Mouse (Mus musculus): ENCODE results near the gene Cstb.
A peak's percentile ranks its signal among the peaks of the same experiment; 100 is the strongest.
"Not testable (repeated sequence)": the region's sequence is repeated elsewhere in the genome, so short reads cannot be mapped to it uniquely, and the experiment has no call there.

The Cstb gene

DNA sequence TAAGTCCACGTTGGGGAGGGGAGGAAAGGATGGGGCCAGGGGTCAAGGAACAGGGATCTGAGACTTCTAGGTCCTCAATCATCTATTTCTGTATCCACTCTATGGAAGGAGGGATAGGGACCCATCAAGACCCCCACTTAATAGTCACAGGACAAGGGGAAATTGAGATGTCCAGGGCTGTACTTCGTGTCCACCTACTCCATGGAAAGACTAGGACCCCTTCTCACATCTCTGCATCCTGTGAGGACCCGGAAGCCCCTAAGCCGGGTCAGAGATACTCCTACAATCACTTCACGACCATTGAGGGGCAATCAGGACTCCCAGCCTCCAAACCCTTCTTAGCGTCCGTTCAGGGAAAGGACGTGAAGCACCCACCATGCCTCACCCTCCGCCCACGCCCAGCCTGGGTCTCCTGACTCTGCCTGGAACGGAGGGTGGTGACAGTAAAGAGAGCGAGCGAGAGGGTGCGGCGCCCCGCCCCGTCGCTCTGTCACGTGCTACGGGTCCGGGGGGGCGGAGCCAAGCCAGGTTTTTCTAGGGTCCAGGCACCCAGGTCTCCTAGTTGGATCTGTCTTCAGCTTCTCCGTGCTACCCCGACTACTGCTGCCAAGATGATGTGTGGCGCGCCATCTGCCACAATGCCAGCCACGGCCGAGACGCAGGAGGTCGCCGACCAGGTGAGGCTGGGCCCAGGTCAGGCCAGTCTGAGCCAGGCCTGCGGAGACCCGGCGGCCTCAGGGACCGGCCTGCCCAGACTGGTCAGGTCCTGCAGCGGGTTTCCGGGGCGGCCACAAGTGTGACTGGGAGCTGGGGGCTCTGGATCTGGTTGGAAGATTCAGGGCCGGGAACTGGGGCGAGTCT is at the start of gene Cstb:
Gene Cstb (plus strand): TSS at position 489 of the 861 bp plus-strand sequence.
- DNase-seq (ENCODE audit: low spot score in 2 of 2), result peak; percentile 81 to 82

- DNase-seq (ENCODE audit: low spot score in 2 of 2), result no peak
These were observed 47.0 kb upstream of the Cstb start for GRCm38 (mm10) chr10:78378516-78378915.

- DNase-seq (ENCODE audit: low spot score in 2 of 2), result no peak
These were observed 41.9 kb upstream of the Cstb start for GRCm38 (mm10) chr10:78383567-78383966.

DNA sequence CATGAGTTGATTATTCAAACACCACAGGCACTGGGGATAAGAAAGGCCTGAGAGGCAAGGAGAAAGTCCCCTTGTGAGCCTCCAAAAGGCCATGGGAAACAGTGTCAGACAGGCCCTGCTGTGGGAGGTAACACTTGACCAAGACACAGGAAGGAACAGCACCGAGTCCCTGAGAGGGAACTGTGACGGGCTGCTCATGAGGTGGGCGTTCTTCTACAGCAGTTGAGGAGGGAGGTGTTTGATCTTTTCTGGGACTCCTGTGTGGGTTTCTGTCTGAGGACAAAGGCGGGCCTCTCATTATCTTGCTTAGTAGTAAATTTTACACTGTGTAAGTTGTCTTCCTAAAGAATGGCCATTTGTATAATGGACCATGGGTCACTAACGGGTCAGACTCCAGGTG is 39.9 kb upstream of the Cstb start:
- no peak for DNase-seq (ENCODE audit: low spot score in 2 of 2)

- peak; percentile 55 to 57 for DNase-seq (ENCODE audit: low spot score in 2 of 2)
These were observed 37.1 kb upstream of the Cstb start for GRCm38 (mm10) chr10:78388216-78388980.

DNA sequence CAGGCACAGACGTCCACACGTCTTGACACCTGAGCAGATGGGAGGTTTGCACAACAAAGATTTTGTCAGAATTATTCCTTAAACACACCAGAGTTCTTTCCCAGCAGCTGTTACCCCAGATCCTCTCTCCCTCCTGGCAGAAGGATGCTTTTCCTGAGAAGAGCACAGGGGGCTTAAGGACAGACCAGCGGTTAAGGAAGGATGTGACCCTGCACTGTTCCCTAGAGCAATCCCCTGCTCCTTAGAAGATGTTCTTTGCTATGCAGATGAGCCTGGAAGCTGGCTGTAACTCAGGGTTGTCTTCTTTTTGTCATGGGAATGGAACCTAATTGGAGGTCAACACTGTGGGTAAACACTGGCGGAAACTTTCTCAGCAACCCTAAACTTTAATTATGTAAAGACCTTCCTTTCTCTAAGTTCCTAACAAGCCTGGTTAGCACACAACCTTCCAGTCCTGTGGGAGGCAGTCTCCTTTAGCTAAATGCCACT is 34.4 kb upstream of the Cstb start:
- DNase-seq (ENCODE audit: low spot score in 2 of 2), result no peak

GRCm38 (mm10) chr10:78392072-78392471 is 33.4 kb upstream of the Cstb start:
- peak; percentile 69 to 79 for DNase-seq (ENCODE audit: low spot score in 2 of 2)

- DNase-seq (ENCODE audit: low spot score in 2 of 2), result no peak
These were observed 30.1 kb upstream of the Cstb start for GRCm38 (mm10) chr10:78395377-78395776.

GRCm38 (mm10) chr10:78395819-78396624 is 29.4 kb upstream of the Cstb start:
- DNase-seq (ENCODE audit: low spot score in 2 of 2), result peak; percentile 89 to 95

DNA sequence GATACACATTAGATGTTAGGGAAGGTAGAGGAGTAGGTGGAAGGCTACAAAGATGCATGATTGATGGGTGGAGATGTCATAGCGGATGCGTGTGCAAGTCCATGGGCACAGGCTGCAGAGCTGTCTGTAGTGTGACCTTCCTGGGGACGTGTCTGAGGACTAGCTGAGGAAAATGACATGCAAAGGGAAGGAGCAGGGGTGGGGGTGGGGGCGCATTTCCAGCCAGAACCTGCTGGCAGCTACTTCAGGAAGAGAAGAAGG is 28.9 kb upstream of the Cstb start:
- no peak for DNase-seq (ENCODE audit: low spot score in 2 of 2)

DNA sequence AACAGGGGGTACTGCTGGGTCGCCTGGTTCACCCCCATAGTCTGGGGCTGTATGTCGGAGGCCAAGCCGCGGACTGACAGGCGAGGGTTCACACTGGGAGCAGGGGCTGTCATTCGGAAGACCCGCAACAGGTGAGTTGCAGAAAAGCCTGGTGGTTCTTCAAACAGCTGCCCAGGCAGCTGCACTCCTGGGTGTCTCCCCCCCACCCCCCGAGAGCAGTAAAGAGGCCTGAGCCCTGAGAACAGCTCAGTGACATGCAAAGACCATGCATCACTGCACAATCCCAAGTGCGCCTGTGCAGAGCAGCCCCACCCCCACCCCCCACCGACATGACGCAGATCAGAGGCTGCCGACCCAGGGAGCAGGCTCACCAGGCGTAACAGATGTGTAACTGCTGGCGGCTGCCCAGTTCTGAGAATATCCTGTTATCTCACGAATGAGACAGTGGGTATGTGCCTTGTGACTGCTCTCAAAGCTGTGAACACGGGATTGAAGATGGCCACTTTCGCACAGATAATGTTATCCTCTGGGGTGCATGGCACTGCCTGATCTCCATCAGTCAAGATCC is 26.3 kb upstream of the Cstb start:
- no peak for DNase-seq (ENCODE audit: low spot score in 2 of 2)

DNA sequence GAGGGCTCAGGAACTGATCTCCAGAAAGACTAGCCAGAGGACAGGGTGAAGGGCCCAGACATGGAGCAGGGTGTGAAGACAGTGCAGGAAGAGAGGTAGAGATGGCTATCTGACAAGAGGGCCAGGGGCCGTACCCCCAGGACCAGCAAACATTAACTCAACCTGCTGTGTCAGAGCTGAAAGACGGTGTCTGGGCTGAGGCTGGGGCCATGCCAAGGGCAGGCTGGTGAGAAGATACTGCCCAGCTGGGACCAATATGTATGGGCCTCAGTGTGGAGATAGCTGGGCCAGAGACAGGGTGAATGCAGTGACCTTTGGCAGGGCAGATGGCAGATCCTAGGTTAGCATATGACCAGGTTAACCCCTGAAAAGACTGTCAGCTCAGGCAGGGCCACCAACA is 24.3 kb upstream of the Cstb start:
- no peak for DNase-seq (ENCODE audit: low spot score in 2 of 2)

GRCm38 (mm10) chr10:78402301-78402922 is 23.1 kb upstream of the Cstb start:
- no peak for DNase-seq (ENCODE audit: low spot score in 2 of 2)

DNA sequence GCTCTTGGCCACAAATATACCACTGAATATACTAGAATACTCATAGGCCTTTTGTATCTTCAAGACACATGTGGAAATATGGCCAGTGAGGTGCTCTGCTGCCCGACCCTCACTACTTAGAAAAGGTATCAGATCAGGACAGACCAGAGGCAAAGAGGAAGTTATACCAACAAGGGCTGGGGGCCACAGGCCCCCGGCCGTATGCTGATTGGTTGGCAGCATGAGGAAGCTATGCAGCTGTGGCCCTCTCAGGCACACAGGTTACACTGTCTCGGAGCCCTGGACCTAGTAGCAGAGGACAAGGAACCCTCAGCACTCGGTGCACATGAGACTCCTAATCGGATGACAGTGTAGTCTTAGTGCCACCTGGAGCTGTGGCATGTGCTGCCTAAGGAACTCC is 19.3 kb upstream of the Cstb start:
- DNase-seq (ENCODE audit: low spot score in 2 of 2), result no peak

DNA sequence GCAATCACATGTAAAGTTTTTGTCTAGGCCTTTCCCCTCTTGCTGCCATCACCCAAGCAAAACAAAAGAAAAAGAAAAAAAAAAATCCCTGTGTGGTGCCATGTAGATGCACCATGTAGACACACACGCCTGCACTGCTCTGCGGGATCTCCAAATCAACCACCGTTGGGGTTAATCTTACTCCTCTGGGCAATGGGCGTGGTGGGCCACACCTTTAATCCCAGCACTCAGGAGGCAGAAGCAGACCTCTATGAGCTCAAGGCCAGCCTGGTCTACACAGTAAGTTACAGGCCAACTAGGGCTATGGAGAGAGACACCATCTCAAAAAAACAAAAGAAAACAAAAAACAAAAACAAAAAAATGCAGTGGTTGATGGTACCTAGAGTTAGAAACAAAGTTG is 18.3 kb upstream of the Cstb start:
- no peak for DNase-seq (ENCODE audit: low spot score in 2 of 2)

GRCm38 (mm10) chr10:78409035-78409788 is 16.3 kb upstream of the Cstb start:
- no peak for DNase-seq (ENCODE audit: low spot score in 2 of 2)

GRCm38 (mm10) chr10:78411851-78412250 is 13.6 kb upstream of the Cstb start:
- DNase-seq (ENCODE audit: low spot score in 2 of 2), result no peak

- peak; percentile 93 to 96 for DNase-seq (ENCODE audit: low spot score in 2 of 2)
These were observed 12.9 kb upstream of the Cstb start, which contains the start of gene Rrp1 for GRCm38 (mm10) chr10:78412319-78413151. Rrp1 (minus strand) TSS chr10:78413043.

DNA sequence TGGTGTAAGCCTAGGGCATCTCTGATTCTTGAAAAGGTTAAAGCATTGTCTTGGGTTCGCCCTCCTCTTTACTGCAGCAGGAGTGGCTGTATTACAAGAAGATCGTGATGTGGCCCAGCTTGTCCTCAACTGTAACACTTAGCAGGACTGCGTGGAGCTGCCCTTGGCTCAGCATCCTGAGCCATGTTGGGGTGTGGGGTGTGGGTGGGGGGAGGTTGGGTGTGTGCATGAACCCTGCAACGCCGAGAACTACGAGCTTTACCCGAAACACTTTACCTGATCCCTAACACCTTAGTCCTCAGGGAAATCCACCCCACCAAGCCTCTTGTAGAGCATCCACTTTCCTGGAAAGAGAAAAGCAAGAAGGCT is 12.3 kb upstream of the Cstb start:
- DNase-seq (ENCODE audit: low spot score in 2 of 2), result no peak

DNA sequence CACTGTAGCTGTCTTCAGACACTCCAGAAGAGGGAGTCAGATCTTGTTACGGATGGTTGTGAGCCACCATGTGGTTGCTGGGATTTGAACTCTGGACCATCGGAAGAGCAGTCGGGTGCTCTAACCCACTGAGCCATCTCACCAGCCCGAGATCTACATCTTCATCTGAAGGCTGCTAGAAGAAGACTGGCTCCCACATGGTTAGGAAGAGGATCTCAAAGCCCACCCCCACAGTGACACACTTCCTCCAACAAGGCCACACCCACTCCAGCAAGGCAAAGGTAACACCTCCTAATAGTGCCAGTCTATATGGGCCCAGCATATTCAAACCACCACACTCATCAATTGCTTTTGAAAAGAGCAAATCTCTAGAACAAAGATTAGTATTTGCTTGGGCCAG is 10.5 kb upstream of the Cstb start:
- DNase-seq (ENCODE audit: low spot score in 2 of 2), result not testable (repeated sequence)
